Mouse (Mus musculus): ENCODE data around the gene Tbc1d2b.

Gene Tbc1d2b

DNA sequence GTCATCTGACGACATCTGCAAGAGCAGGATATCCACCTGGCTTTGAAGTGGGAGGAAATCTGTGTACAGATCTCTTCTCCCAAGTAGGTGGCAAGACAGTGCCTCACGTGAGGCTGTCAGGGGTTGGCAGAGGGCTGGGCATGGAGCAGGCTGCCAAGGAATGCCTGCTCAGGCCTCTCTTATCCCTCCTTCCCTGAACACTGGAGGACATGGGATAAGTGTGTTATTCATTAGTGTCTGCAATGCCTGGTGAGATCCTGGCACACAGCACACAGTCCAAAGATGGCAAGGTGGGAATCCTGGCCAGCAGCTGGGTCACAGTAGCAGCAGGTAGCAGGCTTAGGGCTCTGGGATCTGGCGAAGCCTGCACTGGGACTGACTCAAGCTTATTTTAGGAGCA, 57.5 kb downstream of the Tbc1d2b start:
- peak; percentile 53; the same call in 1 of the 2 replicates for ATAC-seq (ENCODE audit: insufficient number of reproducible peaks, low FRiP score, low TSS enrichment)

DNA sequence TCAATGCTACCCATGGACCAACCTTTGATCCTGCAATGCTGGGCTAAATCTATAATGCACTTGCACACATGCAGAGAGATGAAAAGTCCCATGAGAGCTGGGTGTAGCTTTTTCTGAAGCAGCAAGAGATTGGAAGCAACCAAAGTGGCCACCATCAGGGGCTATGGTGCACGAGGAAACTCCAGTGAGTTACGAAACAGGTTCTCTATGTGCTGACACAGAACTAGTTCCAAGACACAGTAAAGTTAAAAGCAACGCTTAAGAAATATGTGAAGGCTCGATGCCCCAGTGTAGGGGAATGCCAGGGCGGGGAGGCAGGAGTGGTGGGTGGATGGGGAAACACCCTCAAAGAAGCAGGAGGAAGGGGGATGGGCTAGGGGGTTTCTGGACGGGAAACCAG, 61.9 kb downstream of the Tbc1d2b start:
- no peak for ATAC-seq (ENCODE audit: insufficient number of reproducible peaks, low FRiP score, low TSS enrichment)

GRCm38 (mm10) chr9:90207808-90208207, 62.8 kb downstream of the Tbc1d2b start:
- ATAC-seq (ENCODE audit: insufficient number of reproducible peaks, low FRiP score, low TSS enrichment), result no peak

DNA sequence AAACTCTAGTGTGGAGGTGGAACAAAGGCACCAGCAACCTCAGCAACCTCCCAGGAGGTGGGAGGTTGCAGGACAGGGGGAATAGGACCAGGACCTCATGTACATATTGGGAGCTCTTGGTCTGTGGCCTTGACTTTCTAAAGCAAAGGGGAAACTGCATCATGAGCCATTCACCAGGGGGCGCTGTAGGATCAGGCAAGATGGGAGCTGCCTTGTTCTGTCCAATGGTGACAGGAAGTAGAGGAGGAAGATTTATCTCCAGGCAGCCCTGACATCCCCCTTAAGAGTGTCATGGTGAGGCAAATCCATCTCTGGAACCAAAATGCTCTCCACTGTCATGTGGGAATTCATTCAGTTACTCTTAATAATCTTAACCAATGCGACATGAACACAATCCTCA, 64.1 kb downstream of the Tbc1d2b start:
- peak; percentile 53; the same call in 1 of the 2 replicates for ATAC-seq (ENCODE audit: insufficient number of reproducible peaks, low FRiP score, low TSS enrichment)

DNA sequence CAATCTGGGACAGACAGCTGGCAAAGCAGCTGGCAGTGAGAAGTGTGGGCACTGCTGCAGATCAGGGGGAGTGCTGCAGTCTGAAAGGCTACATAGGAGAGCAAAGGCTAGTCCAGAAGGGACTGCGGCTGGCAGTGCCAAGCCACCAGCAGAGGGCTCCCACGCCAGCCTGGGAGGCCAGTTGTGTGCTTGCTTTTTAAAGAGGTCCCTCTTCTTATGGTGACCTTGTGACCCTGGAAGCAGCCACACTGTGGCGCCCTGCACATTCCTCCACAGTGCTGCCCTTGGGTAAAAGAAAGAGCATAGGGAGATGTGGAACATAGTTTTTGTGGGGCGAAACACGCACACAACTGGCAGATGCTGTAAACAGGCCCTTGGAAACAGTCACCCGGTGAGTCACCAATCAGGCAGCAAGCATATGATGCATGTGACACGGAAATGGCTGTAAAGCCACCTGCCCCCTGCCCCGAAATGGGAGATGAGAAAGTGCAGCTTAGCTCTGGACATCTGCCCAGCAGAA, 66.1 kb downstream of the Tbc1d2b start:
- no peak for ATAC-seq (ENCODE audit: insufficient number of reproducible peaks, low FRiP score, low TSS enrichment)

DNA sequence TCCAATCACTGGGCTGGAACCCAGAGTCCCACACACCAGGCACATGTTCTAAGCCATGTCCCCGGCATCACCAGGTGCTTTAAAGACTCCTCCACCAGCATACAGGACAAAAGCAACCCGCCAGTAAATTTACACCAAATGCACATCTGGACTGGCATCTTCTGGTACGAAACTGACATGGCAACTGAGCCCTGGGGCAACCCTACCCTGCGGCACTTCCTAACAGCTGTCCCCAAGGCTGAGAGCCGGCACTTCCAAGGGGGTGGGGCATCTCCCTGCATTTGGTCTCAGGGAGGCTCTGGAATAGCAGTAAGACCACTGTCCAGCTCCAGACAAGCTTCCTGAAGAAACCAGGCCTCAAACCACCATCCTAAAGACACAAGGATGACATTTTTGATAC, 67.4 kb downstream of the Tbc1d2b start:
- ATAC-seq (ENCODE audit: insufficient number of reproducible peaks, low FRiP score, low TSS enrichment), result no peak

GRCm38 (mm10) chr9:90201541-90201940, 69.1 kb downstream of the Tbc1d2b start:
- ATAC-seq (ENCODE audit: insufficient number of reproducible peaks, low FRiP score, low TSS enrichment), result no peak

GRCm38 (mm10) chr9:90201096-90201495, 69.5 kb downstream of the Tbc1d2b start:
- ATAC-seq (ENCODE audit: insufficient number of reproducible peaks, low FRiP score, low TSS enrichment), result no peak

DNA sequence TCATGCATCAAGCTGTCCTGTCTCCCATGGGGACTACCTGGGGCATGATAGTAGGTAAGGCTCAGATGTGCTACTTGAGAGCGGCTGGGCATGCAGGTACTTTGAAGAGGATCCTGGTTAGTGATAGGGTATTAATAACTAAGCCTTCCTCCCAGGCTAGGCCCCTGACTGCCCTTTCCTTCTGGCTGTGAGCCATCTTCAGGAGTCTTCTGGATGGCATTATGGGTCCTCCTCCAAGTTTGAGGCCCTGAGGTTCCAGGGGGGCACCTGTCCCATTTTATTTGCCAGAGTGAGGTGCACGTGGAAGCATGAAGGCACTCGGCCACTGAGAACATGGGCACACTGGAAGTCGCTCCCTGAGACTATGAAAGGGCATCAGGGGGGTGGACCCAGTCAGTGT, 70.1 kb downstream of the Tbc1d2b start:
- ATAC-seq (ENCODE audit: insufficient number of reproducible peaks, low FRiP score, low TSS enrichment), result no peak

- no peak for ATAC-seq (ENCODE audit: insufficient number of reproducible peaks, low FRiP score, low TSS enrichment)
These were observed 71.0 kb downstream of the Tbc1d2b start for GRCm38 (mm10) chr9:90199611-90200010.

GRCm38 (mm10) chr9:90198531-90199449, 71.8 kb downstream of the Tbc1d2b start:
- no peak for ATAC-seq (ENCODE audit: insufficient number of reproducible peaks, low FRiP score, low TSS enrichment)

DNA sequence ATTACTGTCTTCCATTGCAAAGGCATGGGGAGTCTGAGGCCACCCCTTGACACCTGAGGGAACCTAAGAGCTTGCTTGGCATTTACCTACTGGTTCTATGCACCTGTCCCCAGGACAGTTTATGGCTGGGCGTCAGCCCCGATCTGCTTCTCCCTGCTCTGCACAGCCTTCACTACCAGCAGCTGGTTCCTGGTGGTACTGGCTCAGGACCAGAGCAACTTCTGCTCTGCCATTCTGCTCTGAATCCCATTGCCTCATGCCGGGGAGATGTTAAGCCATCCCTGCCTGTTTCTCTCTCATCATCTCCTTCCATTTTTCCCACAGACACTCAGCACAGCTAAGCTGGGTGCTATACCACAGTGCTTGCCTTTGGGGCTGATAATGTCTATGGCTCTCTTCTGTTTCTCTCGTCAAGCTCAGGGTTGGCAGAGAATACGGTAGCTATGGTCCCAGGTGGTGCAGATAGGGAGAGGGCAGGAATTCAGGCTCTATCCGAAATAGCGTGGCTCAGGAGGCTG, 72.7 kb downstream of the Tbc1d2b start:
- no peak for ATAC-seq (ENCODE audit: insufficient number of reproducible peaks, low FRiP score, low TSS enrichment)

GRCm38 (mm10) chr9:90197116-90197665, 73.4 kb downstream of the Tbc1d2b start:
- ATAC-seq (ENCODE audit: insufficient number of reproducible peaks, low FRiP score, low TSS enrichment), result no peak

GRCm38 (mm10) chr9:90196262-90196661, 74.3 kb downstream of the Tbc1d2b start:
- ATAC-seq (ENCODE audit: insufficient number of reproducible peaks, low FRiP score, low TSS enrichment), result no peak

DNA sequence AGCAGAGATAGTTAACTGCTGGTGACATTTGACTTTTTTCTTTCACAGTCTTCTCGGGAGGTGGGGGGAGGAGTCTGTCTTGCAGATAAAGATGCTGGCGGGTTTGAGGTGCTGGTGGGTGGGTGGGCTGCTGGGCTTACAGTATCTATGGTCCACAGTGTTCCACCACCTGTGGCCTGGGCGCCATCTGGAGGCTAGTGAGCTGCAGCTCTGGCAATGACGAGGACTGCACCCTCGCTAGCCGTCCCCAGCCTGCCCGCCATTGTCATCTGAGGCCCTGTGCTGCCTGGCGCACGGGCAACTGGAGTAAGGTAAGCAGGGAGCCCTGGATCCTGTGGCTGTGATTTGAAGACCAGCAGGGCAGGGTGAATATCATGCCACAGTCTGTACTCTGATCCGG, 75.6 kb downstream of the Tbc1d2b start:
- ATAC-seq (ENCODE audit: insufficient number of reproducible peaks, low FRiP score, low TSS enrichment), result no peak

DNA sequence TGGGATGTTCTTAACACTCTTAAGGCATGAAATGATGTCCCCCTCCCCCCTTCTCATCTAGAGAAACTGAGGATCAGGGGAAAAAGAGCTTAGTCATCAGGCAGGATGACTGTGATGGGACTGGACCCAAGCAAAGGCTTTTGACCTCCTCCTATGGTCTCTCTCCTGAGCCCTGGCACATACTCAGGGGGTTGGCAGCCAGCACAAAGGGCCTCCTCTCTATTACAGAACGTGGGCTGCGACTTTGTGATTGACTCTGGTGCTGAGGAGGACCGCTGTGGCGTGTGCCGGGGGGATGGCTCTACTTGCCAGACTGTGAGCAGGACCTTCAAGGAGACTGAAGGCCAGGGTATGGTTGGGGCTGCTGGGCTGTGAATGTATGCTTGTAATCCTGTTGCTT, 81.2 kb downstream of the Tbc1d2b start:
- ATAC-seq (ENCODE audit: insufficient number of reproducible peaks, low FRiP score, low TSS enrichment), result no peak

GRCm38 (mm10) chr9:90188893-90189292, 81.7 kb downstream of the Tbc1d2b start:
- ATAC-seq (ENCODE audit: insufficient number of reproducible peaks, low FRiP score, low TSS enrichment), result no peak

GRCm38 (mm10) chr9:90185356-90185910, 85.2 kb downstream of the Tbc1d2b start:
- ATAC-seq (ENCODE audit: insufficient number of reproducible peaks, low FRiP score, low TSS enrichment), result no peak

DNA sequence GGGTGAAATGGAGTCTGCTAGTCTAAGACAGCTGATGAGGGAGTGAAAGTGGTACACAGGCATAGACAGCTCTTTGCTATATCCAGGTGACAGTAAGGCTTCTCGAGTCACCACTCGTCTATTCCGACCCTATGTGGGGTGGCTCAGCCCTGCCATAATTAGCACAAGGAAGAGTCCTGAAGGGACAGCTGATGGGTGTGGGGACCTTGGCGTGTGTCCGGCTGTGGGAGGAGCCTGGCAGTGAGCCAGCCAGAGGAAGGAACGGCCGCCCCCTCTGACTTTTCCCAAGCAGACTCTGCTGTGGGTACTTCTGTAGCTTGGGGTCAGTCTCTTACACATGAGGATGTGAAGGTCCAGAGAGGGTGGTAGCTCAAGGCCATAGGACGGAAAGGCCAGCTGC, 86.5 kb downstream of the Tbc1d2b start:
- no peak for ATAC-seq (ENCODE audit: insufficient number of reproducible peaks, low FRiP score, low TSS enrichment)

- no peak for ATAC-seq (ENCODE audit: insufficient number of reproducible peaks, low FRiP score, low TSS enrichment)
These were observed 87.1 kb downstream of the Tbc1d2b start for GRCm38 (mm10) chr9:90183550-90183949.

All from cerebellum, adult (tissue).